Mouse (Mus musculus): Measurements from ENCODE around the gene R3hdm2. TPM values are rescaled to one million over a fixed set of nuclear protein-coding genes. Genes with fewer than 3 reads are reported as not detected.

R3hdm2 gene
- polyA plus RNA-seq, 1 experiment: 63.4 TPM

DNA sequence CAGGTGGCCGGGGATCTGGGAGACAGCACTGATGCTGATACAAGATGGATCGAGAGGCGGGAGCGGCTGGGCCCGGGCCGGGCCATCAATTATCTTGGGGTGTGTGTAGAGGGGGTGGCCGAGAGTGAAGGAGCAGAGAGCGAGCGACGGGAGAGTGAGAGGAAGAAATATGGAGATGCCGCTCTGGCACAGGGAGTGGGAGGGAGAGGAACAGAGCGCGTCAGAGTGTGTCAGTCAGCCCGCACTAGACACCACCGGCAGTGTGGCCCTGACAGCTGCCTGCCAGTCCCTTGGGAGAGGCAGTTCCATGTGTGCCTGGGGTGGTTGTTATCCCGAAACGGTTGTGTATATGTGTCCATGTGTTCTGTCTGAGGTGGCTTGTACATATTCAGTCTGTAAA is 147.4 kb downstream of the R3hdm2 start:
- no peak overlapping the region for H3K4me2 ChIP-seq (ENCODE audit: low read depth)
- TF ChIP-seq MYOD1 (IDR thresholded peaks at IDR 0.05; ENCODE audit: control insufficient read depth in 1 of 3, insufficient read length in 2 of 3, low read depth in 2 of 3) (peak in 1 of 3 experiments; percentile 61), MYOG (IDR thresholded peaks at IDR 0.05; ENCODE audit: control insufficient read depth in 1 of 3, insufficient read depth in 1 of 3, insufficient read length in 2 of 3, low read depth in 2 of 3) (peak in 2 of 3 experiments; percentile 53 to 72), POLR2AphosphoS2 (IDR thresholded peaks at IDR 0.05; ENCODE audit: insufficient read length, low read depth) (no peak)
- H3K79me2 ChIP-seq (ENCODE audit: control insufficient read depth, insufficient read depth): no peaks in the 10 kb centered on the region
- H3K4me3 ChIP-seq: no peak overlapping the region
- H3K36me3 ChIP-seq (ENCODE audit: control insufficient read depth, insufficient read depth): no peaks in the 10 kb centered on the region
- H3K27me3 ChIP-seq (ENCODE audit: control insufficient read depth, insufficient read depth, insufficient read length): peaks cover 45% of the 10 kb centered on the region
- H3ac ChIP-seq (ENCODE audit: control insufficient read depth, insufficient read length): no peak overlapping the region

DNA sequence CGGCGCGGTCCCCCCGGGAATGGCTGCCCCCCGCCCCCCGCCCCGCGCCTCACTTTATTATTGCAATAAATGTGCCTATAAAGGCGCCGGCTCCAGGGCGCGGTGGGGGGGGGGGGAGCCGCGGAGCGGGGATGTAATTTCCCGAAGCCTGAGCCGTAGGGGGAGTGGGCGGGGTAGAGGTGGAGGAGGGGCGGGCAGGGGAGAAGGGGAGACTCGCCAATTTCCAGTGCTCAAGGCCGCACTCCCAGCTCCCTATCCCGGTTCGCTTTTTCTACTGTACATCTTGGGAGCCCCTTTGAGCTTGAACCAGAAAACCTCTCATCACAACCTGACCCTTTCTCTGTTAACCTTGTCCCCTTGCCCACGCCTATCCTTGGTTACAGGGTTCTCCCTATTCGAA is 150.8 kb downstream of the R3hdm2 start:
- Histone ChIP-seq H3ac (ENCODE audit: control insufficient read depth, insufficient read length) (no peak overlapping the region), H3K36me3 (ENCODE audit: control insufficient read depth, insufficient read depth) (no peaks in the 10 kb centered on the region), H3K27me3 (ENCODE audit: control insufficient read depth, insufficient read depth, insufficient read length) (peaks cover 50% of the 10 kb centered on the region), H3K4me2 (ENCODE audit: low read depth) (no peak overlapping the region), H3K4me3 (no peak overlapping the region), H3K79me2 (ENCODE audit: control insufficient read depth, insufficient read depth) (no peaks in the 10 kb centered on the region)
- TF ChIP-seq MYOD1 (IDR thresholded peaks at IDR 0.05; ENCODE audit: control insufficient read depth in 1 of 3, insufficient read length in 2 of 3, low read depth in 2 of 3) (no peak), MAX (IDR thresholded peaks at IDR 0.05; ENCODE audit: low read depth) (no peak), POLR2A (IDR thresholded peaks at IDR 0.05; ENCODE audit: insufficient read length, low read depth) (no peak), E2F4 (IDR thresholded peaks at IDR 0.05; ENCODE audit: insufficient read depth) (no peak)

DNA sequence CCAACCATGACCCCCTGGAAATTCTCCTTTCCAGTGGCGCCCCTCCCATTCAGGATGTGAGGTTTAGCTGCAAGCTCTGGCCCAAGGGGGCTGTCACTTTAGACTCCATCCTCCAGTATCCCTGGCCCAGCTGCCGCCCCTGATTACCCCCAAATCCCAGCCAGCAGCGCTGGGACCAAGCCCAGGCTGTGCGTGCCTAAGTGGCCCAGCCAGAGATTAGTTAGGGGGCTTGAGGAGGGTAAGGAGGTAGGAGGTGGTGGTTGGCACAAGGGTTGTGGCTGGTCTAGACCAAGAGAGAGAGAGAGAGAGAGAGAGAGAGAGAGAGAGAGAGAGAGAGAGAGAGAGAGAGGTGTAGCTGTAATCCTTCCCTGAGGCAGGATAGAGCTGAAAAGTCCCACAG is 151.4 kb downstream of the R3hdm2 start:
- H3K4me3 ChIP-seq: no peak overlapping the region
- H3K79me2 ChIP-seq (ENCODE audit: control insufficient read depth, insufficient read depth): no peaks in the 10 kb centered on the region
- no peaks in the 10 kb centered on the region for H3K36me3 ChIP-seq (ENCODE audit: control insufficient read depth, insufficient read depth)
- H3ac ChIP-seq (ENCODE audit: control insufficient read depth, insufficient read length): no peak overlapping the region
- H3K4me2 ChIP-seq (ENCODE audit: low read depth): no peak overlapping the region
- H3K27me3 ChIP-seq (ENCODE audit: control insufficient read depth, insufficient read depth, insufficient read length): peaks cover 50% of the 10 kb centered on the region
- no peak for TF ChIP-seq TCF12 (IDR thresholded peaks at IDR 0.05; ENCODE audit: insufficient read depth, poor library complexity, severe bottlenecking)
- no peak for TF ChIP-seq POLR2AphosphoS2 (IDR thresholded peaks at IDR 0.05; ENCODE audit: insufficient read length, low read depth)
- no peak for TF ChIP-seq POLR2A (IDR thresholded peaks at IDR 0.05; ENCODE audit: insufficient read length, low read depth)
- no peak for TF ChIP-seq CEBPB (IDR thresholded peaks at IDR 0.05; ENCODE audit: insufficient read depth, poor library complexity, severe bottlenecking)
- TF ChIP-seq MYOD1 (IDR thresholded peaks at IDR 0.05; ENCODE audit: control insufficient read depth in 1 of 3, insufficient read length in 2 of 3, low read depth in 2 of 3): no peak
- no peak for TF ChIP-seq TCF3 (IDR thresholded peaks at IDR 0.05; ENCODE audit: insufficient read length, low read depth)
- TF ChIP-seq REST (IDR thresholded peaks at IDR 0.05; ENCODE audit: insufficient read depth, insufficient read length): no peak
- TF ChIP-seq MYOG (IDR thresholded peaks at IDR 0.05; ENCODE audit: control insufficient read depth in 1 of 3, insufficient read depth in 1 of 3, insufficient read length in 2 of 3, low read depth in 2 of 3): no peak
- no peak for TF ChIP-seq USF1 (IDR thresholded peaks at IDR 0.05; ENCODE audit: low read depth)
- no peak for TF ChIP-seq MAX (IDR thresholded peaks at IDR 0.05; ENCODE audit: low read depth)
- TF ChIP-seq SRF (IDR thresholded peaks at IDR 0.05; ENCODE audit: control insufficient read depth, insufficient read length, low read depth): no peak
- no peak for TF ChIP-seq E2F4 (IDR thresholded peaks at IDR 0.05; ENCODE audit: insufficient read depth)

DNA sequence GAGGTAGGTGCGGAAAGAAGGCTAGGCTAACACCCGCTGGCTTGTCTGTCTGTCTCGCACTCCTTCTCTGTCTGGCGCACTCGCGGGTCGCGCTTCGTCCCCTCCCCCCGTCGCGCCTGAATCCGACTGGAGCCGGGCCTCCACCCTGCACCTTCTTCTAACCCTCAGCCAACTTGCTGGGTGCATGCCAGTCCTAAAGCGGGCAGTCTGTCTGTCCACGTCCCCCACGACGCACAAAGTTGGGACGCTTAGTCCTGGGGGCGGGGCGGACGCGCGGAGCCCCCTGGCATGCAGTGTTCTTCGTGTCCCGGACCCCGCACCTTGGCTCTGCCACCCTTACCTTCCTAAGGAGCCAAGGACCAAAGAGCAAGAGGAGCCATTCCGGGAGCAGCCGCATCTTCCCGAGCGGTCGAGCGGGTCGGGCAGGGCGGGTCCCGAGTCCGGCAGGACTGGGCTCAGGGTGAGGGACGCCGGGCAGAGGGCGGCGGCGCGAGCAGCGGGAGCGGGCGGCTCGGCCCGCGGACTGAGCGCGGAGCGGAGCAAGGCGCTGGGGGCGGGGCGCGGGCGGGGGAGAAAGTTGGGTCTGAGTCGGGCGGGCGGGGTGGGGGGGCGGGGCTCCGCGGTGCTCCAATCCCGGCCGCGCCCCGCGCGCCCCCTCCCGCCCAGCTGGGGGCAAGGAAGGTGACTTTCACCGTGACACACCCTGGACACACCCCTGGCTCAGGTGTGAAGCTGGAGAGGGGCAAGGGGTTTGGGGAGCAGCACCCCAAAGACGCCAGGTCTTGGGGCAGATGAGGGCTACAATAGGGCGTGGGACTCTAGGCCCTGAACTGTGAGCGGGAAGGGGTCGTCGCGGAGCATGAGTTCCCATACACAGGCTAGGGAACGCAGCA is 154.2 kb downstream of the R3hdm2 start, which contains the start of gene Nxph4:
TSS of gene Nxph4 (minus strand) at position 524 of the 893 bp plus-strand sequence.
- peak within 1 kb of the TSS; percentile 30 for H3ac ChIP-seq (ENCODE audit: control insufficient read depth, insufficient read length)
- H3K4me2 ChIP-seq (ENCODE audit: low read depth): peak within 1 kb of the TSS; percentile 96
- no peaks in the 10 kb centered on the region for H3K79me2 ChIP-seq (ENCODE audit: control insufficient read depth, insufficient read depth)
- peaks cover 40% of the 10 kb centered on the region for H3K27me3 ChIP-seq (ENCODE audit: control insufficient read depth, insufficient read depth, insufficient read length)
- H3K36me3 ChIP-seq (ENCODE audit: control insufficient read depth, insufficient read depth): no peaks in the 10 kb centered on the region
- TF ChIP-seq MAX (IDR thresholded peaks at IDR 0.05; ENCODE audit: low read depth) (no peak), POLR2A (IDR thresholded peaks at IDR 0.05; ENCODE audit: insufficient read length, low read depth) (peak; percentile 58)
- peak within 1 kb of the TSS; percentile 15 for H3K4me3 ChIP-seq

DNA sequence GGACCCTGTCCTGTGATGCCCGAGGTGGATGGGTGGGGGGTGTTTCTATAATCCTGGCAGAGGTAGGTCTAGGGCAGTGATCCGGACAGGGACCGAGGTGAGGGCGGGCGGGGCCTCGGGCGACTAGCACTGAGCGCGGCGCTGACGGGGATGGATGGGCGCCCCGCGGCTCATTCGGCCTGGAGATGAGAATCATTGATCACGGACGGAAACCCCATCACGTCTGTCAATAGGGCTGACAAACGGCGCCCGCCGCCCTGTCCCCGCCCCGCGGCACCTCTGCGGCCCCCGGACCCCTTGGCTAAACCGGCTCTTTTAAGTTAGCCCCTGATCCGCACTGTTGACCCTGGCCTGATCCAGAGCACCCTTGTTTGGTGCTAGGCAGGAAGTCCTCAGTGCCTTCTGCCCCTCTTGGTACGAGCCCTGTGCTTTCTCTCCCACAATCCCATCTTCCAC is 154.8 kb downstream of the R3hdm2 start:
- Histone ChIP-seq H3K79me2 (ENCODE audit: control insufficient read depth, insufficient read depth) (no peaks in the 10 kb centered on the region), H3K4me3 (peak overlapping the region; percentile 15), H3ac (ENCODE audit: control insufficient read depth, insufficient read length) (peak overlapping the region; percentile 30), H3K4me2 (ENCODE audit: low read depth) (peak overlapping the region; percentile 88), H3K27me3 (ENCODE audit: control insufficient read depth, insufficient read depth, insufficient read length) (peaks cover 35% of the 10 kb centered on the region), H3K36me3 (ENCODE audit: control insufficient read depth, insufficient read depth) (no peaks in the 10 kb centered on the region)
- TF ChIP-seq REST (IDR thresholded peaks at IDR 0.05; ENCODE audit: insufficient read depth, insufficient read length) (no peak), E2F4 (IDR thresholded peaks at IDR 0.05; ENCODE audit: insufficient read depth) (no peak), POLR2AphosphoS2 (IDR thresholded peaks at IDR 0.05; ENCODE audit: insufficient read length, low read depth) (no peak), MYOG (IDR thresholded peaks at IDR 0.05; ENCODE audit: control insufficient read depth in 1 of 3, insufficient read depth in 1 of 3, insufficient read length in 2 of 3, low read depth in 2 of 3) (no peak), USF1 (IDR thresholded peaks at IDR 0.05; ENCODE audit: low read depth) (no peak), MYOD1 (IDR thresholded peaks at IDR 0.05; ENCODE audit: control insufficient read depth in 1 of 3, insufficient read length in 2 of 3, low read depth in 2 of 3) (no peak), POLR2A (IDR thresholded peaks at IDR 0.05; ENCODE audit: insufficient read length, low read depth) (no peak), CEBPB (IDR thresholded peaks at IDR 0.05; ENCODE audit: insufficient read depth, poor library complexity, severe bottlenecking) (no peak), TCF12 (IDR thresholded peaks at IDR 0.05; ENCODE audit: insufficient read depth, poor library complexity, severe bottlenecking) (no peak), TCF3 (IDR thresholded peaks at IDR 0.05; ENCODE audit: insufficient read length, low read depth) (no peak), SRF (IDR thresholded peaks at IDR 0.05; ENCODE audit: control insufficient read depth, insufficient read length, low read depth) (no peak), MAX (IDR thresholded peaks at IDR 0.05; ENCODE audit: low read depth) (no peak)

Data from myocyte (in vitro differentiated cells).